Mouse (Mus musculus) lung, embryonic 16.5 days (tissue): ENCODE data around the gene Neurl4. TPM values are rescaled to one million over a fixed set of nuclear protein-coding genes. Genes with fewer than 3 reads are reported as not detected.
"Not testable (repeated sequence)": the region's sequence is repeated elsewhere in the genome, so short reads cannot be mapped to it uniquely, and the experiment has no call there.

Experiments used
- ATAC-seq: fragments of 200-750 bp; cut with Nextera tagmentation; 2 replicates; pipeline ENCODE4 v1.8.0; 2017; ENCODE audit warnings: low read depth, mild to moderate bottlenecking, moderate library complexity
- H3K27ac ChIP-seq: fragments of 300-500 bp; sonication (generic); 2 replicates; pipeline ENCODE4 v1.5.1; 2014; ENCODE audit warnings: mild to moderate bottlenecking, control low read depth, low read length
- H3K27me3 ChIP-seq: fragments of 300-500 bp; sonication (generic); 2 replicates; pipeline ENCODE4 v1.6.1; 2014; ENCODE audit warnings: low read depth, low read length, mixed read lengths; ENCODE audit not compliant: control insufficient read depth, insufficient read depth
- H3K36me3 ChIP-seq: fragments of 300-500 bp; sonication (generic); 2 replicates; pipeline ENCODE4 v1.6.1; 2014; ENCODE audit warnings: low read length; ENCODE audit not compliant: control insufficient read depth, insufficient read depth
- H3K4me1 ChIP-seq: fragments of 300-500 bp; sonication (generic); replicated peaks from 2 replicates; pipeline ENCODE4 v1.6.1; 2014; ENCODE audit warnings: low read length, mixed read lengths; ENCODE audit not compliant: control insufficient read depth, insufficient read depth
- H3K4me2 ChIP-seq: fragments of 300-500 bp; sonication (generic); 2 replicates; pipeline ENCODE4 v1.6.1; 2014; ENCODE audit warnings: low read depth, low read length, control low read depth
- H3K4me3 ChIP-seq: fragments of 300-500 bp; sonication (generic); 2 replicates; pipeline ENCODE4 v1.5.1; 2014; ENCODE audit warnings: mild to moderate bottlenecking, low read length, control low read depth
- H3K9ac ChIP-seq: fragments of 300-500 bp; sonication (generic); 2 replicates; pipeline ENCODE4 v1.6.1; 2014; ENCODE audit warnings: low read length, control low read depth
- H3K9me3 ChIP-seq: fragments of 300-500 bp; sonication (generic); 2 replicates; pipeline ENCODE4 v1.6.1; 2016; ENCODE audit warnings: low read length; ENCODE audit not compliant: control insufficient read depth
- WGBS: fragments of 180-500 bp; shearing (Covaris S2); extraction: QIAGEN DNeasy Blood & Tissue Kit; methylation state at CpG from one replicate; pipeline ENCODE4 v1.1.7; 2014; 5-methylcytosine and 5-hydroxymethylcytosine counted together
- polyA plus RNA-seq: library from polyadenylated mRNA; unstranded; fragments of >200 nt; fragmentation: Nextera tagmentation; extraction: Ambion mirVana; gene quantifications from 2 replicates; pipeline ENCODE4 v1.2.1, GENCODE M21; 2015

Neurl4 gene
- polyA plus RNA-seq, 1 experiment from 2014 or later: 5.7 TPM

DNA sequence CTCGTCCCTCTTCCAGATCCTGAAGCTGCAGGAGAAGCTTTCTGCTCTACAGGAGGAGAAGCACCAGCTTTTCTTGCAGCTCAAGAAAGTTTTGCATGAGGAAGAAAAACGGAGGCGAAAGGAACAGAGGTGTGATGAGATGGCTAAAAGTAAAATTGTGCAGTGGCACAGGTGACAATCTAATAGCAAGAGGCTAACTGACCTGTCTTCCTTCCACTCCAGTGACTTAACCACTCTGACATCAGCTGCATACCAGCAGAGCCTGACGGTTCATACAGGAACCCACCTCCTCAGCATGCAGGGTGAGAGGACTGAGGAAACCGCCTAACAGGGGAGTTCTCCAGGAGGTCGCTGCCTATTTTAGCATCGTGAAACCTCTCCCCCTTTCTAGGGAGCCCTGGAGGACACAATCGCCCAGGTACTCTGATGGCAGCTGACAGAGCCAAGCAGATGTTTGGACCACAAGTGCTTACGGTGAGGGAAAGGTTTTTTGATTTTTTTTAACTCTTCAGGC is 14.1 kb downstream of the Neurl4 start:
- WGBS: 29% methylated on average over 9 of the region's 9 CpGs
- Histone ChIP-seq H3K4me1 (peaks cover 32% of the 10 kb centered on the region), H3K4me2 (peak overlapping the region; percentile 93), H3K9me3 (no peaks in the 10 kb centered on the region), H3K27me3 (no peaks in the 10 kb centered on the region), H3K36me3 (peaks cover 64% of the 10 kb centered on the region), H3K4me3 (peak overlapping the region; percentile 98), H3K9ac (peak overlapping the region; percentile 85), H3K27ac (no peak overlapping the region)
- no peak for ATAC-seq

DNA sequence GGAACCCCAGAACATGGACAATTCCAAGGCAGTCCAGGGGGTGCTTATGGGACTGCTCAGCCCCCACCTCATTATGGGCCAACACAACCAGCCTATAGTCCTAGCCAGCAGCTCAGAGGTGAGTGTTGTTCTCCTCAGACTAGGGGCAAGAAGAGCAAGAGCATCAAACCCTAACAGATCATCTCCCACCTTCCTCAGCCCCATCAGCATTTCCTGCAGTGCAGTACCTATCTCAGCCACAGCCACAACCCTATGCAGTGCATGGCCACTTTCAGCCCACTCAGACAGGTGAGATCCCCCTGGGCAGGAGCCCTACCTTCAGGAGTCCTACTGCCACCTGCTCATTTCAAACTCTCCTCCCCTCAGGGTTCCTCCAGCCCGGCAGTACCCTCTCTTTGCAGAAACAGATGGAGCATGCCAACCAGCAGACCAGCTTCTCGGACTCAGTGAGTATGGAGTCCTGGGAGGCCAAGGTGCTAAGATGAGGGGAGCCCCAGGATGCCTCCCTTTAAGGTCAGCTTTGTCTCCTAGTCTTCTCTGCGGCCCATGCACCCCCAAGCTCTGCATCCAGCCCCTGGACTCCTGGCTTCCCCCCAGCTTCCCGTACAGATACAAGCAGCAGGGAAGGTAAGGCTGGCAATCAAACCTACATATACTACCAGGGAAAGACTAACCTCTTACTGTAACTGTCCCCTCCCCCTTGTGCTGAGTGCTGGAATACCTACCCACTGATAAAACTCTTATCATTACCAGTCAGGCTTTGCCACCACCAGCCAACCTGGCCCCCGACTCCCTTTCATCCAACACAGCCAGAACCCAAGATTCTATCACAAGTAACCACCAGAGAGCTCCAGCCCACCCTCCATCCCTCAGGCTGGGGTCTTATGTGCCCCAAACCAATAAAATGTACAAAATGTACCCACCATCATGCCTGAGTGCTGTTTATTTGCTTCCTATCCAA is 15.1 kb downstream of the Neurl4 start:
- H3K27ac ChIP-seq: no peak overlapping the region
- H3K4me2 ChIP-seq: no peak overlapping the region
- 53% methylated on average over 5 of the region's 5 CpGs for WGBS
- peaks cover 32% of the 10 kb centered on the region for H3K4me1 ChIP-seq
- no peak overlapping the region for H3K4me3 ChIP-seq
- no peak for ATAC-seq
- no peaks in the 10 kb centered on the region for H3K9me3 ChIP-seq
- H3K36me3 ChIP-seq: peaks cover 55% of the 10 kb centered on the region
- no peaks in the 10 kb centered on the region for H3K27me3 ChIP-seq
- H3K9ac ChIP-seq: no peak overlapping the region

DNA sequence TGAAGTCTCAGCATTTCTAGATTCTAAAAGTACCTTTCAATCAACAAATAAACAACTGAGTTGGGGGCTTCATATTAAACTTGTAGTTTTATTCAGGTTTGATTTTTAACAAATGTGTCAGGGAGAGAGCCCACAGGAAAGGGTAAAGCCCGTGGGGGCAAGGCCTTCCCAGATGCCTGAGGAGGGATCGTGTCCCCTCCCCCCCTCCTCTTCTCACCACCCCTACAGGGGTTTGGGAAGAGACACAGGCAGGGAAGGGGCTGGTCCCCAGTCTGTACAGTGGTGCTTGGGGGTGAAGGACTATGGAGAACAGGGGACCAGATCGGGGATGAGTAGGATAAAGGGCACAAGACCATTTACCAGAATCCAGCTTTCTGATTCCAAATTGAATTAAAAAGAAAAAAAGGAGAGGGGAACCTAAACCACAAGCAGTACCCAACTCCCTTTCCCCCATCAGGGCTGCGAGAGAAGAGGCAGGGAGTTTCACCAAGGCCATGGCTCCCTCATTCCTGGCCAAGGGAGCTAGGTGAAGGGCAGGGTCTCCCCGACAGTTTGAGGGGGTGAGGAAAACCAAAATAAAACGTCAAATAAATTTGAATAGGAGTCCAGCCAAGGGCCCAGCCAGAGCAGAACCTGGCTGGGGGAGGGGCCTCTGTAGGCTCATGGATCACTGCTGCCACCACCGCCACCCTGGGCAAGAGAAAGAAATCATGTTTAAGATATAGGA is 15.9 kb downstream of the Neurl4 start:
- H3K4me3 ChIP-seq, H3K27ac ChIP-seq, H3K9me3 ChIP-seq, ATAC-seq, H3K27me3 ChIP-seq, H3K4me2 ChIP-seq, H3K9ac ChIP-seq: not testable (repeated sequence)
- 53% methylated on average over 7 of the region's 7 CpGs for WGBS
- peaks cover 32% of the 10 kb centered on the region for H3K4me1 ChIP-seq
- peaks cover 47% of the 10 kb centered on the region for H3K36me3 ChIP-seq

DNA sequence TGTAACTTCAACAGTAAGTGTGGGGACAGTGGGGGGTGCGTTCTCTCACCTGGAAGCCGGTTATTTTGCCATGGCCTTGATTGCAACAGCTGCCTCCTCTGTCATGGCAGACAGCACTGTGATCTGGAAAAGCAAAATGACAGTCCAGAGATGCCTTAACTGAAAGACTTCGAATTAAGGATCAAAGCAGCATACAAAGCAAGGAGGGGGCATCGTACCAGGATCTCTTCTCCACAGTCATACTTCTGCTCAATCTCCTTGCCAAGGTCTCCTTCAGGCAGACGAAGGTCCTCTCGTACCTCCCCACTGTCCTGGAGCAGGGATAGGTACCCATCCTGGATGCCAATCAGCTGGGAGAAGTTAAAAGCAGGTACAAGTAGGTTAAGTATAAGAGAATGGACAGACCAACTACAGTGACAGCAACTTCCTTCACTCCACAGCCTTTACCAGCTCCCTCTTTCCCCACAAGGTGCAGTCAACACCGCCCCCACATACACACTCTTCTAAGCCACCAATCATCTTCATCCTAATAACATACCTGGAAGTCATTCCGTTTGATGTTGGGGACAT is 16.6 kb downstream of the Neurl4 start:
- Histone ChIP-seq H3K27ac (no peak overlapping the region), H3K4me3 (no peak overlapping the region), H3K4me1 (peaks cover 35% of the 10 kb centered on the region), H3K27me3 (no peaks in the 10 kb centered on the region), H3K9ac (no peak overlapping the region), H3K9me3 (no peaks in the 10 kb centered on the region), H3K36me3 (peaks cover 40% of the 10 kb centered on the region), H3K4me2 (no peak overlapping the region)
- no peak for ATAC-seq
- WGBS: 79% methylated on average over 8 of the region's 8 CpGs

DNA sequence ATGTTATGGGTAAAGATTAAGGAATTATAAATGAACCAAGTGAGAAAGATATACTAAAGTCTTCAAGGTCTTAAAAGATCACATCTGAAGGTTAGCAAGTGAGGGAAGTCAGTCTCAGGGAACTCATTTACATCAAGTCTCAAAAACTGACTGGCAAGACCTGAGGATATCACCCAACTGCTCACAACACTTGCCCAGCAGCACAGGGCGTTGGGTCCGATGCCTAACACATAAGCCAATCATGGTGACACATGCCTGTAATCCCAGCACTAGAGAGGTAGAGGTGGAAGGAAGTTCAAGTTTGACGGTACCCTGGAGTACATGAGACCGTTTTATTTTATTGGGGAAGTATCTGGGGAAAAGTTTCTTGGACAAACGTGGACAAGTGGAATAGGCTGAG is 17.2 kb downstream of the Neurl4 start:
- Histone ChIP-seq H3K36me3 (peaks cover 38% of the 10 kb centered on the region), H3K4me1 (peaks cover 37% of the 10 kb centered on the region), H3K4me3 (no peak overlapping the region), H3K27ac (no peak overlapping the region), H3K9me3 (no peaks in the 10 kb centered on the region), H3K9ac (no peak overlapping the region), H3K4me2 (no peak overlapping the region), H3K27me3 (no peaks in the 10 kb centered on the region)
- 79% methylated on average over 5 of the region's 5 CpGs for WGBS
- no peak for ATAC-seq

DNA sequence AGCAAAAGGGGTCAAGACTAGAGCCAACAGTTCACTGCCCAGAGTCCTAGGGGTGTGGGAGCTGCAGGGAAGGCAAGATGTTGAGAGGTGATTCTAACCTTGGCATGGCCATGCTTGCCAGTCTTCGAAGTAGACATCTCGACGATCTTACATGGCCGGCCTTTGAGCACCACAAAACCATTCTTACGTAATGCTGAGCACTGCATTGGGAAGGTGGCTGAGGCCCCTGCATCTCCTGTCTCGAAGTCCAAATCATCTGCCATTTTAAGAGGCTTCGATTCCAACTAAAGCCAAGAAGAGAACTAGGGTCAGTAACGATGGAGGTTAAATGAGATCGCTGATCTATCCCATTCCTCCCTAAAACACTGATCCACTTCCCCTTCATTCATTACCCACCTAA is 18.2 kb downstream of the Neurl4 start:
- H3K27me3 ChIP-seq: no peaks in the 10 kb centered on the region
- no peaks in the 10 kb centered on the region for H3K9me3 ChIP-seq
- ATAC-seq: no peak
- H3K9ac ChIP-seq: peak overlapping the region; percentile 99
- peak overlapping the region; percentile 96 for H3K27ac ChIP-seq
- H3K4me2 ChIP-seq: peak overlapping the region; percentile 89
- H3K36me3 ChIP-seq: peaks cover 38% of the 10 kb centered on the region
- 76% methylated on average over 9 of the region's 9 CpGs for WGBS
- H3K4me3 ChIP-seq: peak overlapping the region; percentile 92
- peaks cover 32% of the 10 kb centered on the region for H3K4me1 ChIP-seq

DNA sequence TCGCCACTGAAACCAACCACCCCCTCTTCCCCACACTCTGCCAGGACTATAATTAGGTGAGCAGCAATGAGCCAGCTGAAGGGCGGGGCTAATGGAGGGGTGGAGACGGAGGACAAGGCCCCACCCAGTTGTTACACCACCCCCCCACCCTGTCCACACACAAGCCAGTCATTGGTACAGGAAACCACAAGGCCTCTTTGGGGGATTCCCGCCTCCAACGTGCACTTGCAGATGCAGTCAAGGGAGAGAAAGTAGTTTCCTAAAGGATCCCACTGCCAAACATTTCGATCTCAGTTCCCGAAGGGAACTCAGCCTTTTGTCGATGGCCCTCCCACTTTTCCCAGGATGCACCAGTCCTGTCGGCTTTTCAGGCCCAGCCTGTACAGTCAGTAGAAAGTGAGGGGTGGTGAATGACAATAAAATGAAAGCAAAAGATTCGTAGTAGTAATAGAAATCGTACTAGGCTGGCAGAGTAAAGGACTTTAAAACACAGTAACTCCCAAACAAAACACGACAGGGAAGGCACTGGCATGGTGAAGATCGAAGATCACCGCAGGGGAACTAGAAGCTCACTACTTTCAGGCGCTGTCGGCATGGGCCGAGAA is 18.9 kb downstream of the Neurl4 start:
- ATAC-seq: 0 out of 2 replicates have a peak, but pooled peaks have one; percentile 7
- H3K4me3 ChIP-seq: peak overlapping the region; percentile 92
- peaks cover 38% of the 10 kb centered on the region for H3K36me3 ChIP-seq
- peak overlapping the region; percentile 99 for H3K9ac ChIP-seq
- WGBS: under 1% methylated on average over 17 of the region's 17 CpGs
- no peaks in the 10 kb centered on the region for H3K27me3 ChIP-seq
- H3K4me1 ChIP-seq: peaks cover 28% of the 10 kb centered on the region
- H3K4me2 ChIP-seq: peak overlapping the region; percentile 89
- peak overlapping the region; percentile 96 for H3K27ac ChIP-seq
- no peaks in the 10 kb centered on the region for H3K9me3 ChIP-seq

DNA sequence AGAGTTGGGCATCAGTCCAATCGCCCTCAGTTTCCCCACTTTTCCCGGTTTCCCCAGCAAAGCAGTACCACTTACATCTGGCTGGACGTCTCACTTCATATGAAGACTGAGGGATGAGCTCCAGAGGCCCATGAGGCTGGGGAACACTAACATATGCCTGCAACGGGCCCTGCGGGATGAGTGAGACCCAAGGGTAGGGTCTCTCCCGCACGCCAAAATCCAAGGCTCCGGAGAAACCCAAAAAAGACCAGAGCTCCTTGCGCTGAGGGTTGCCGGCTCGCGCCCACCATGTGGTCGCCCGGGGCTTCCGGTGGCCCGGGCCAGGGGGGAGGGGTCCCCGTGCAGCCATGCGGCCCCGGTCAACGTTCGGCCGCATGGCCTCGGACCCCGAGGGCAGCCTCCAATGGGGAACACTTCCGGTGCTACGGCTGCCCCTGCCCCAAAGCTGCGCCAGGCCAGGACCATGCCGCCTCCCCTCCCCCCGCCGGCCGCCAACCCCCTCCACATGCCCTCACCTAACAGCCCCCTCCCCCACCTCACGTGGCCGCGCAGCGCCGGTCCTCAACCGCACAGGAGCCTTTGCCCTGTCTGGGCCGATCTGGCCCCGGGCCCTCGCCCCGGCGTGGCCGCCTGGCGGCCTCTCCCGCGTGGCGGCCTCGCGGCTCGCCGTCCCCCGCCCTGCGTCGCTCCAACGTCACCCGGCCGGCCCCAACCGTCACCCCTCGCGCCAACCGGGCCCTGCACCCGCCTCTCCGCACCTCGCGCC is 19.6 kb downstream of the Neurl4 start:
- WGBS: under 1% methylated on average over 46 of the region's 65 CpGs
- Histone ChIP-seq H3K27me3 (no peaks in the 10 kb centered on the region), H3K4me1 (peaks cover 22% of the 10 kb centered on the region), H3K4me3 (peak overlapping the region; percentile 92), H3K36me3 (peaks cover 31% of the 10 kb centered on the region), H3K27ac (peak overlapping the region; percentile 96), H3K4me2 (peak overlapping the region; percentile 89), H3K9ac (peak overlapping the region; percentile 99), H3K9me3 (no peaks in the 10 kb centered on the region)
- peak; percentile 18 for ATAC-seq
